19 mouse cellular contexts compared by ENCODE assay signal in genomic region chr16:72778520-72778919, GRCm38 (mm10).
A peak's percentile ranks its signal among the peaks of the same experiment; 100 is the strongest.
DNase-seq lines count a peak whose midpoint lies in the region; ATAC-seq and TF ChIP-seq lines count a peak whose summit lies in the region.
"Had no signal": no experiment of that assay in that cellular context is flagged by ENCODE, and none has a peak within 500 bp of the region (broad histone marks: within the 10 kb centered on the region; RNA-seq: fewer than 3 reads in every experiment).

No protein-coding gene starts in this region.

- H3K4me1 ChIP-seq in midbrain, embryonic 11.5 days (ENCODE audit: control insufficient read depth, insufficient read depth, low read length), result peaks cover 5% of the 10 kb centered on the region
- H3K4me1 ChIP-seq in midbrain, postnatal 0 days (ENCODE audit: insufficient read depth, low read length), result no peaks in the 10 kb centered on the region
- peaks cover 5% of the 10 kb centered on the region; the same call in 1 of the 2 replicates for H3K4me1 ChIP-seq in embryonic facial prominence, embryonic 14.5 days (ENCODE audit: control insufficient read depth, insufficient read depth, low read length)
- peaks cover 7% of the 10 kb centered on the region; the same call in 1 of the 2 replicates for H3K4me1 ChIP-seq in midbrain, embryonic 15.5 days
- H3K4me1 ChIP-seq in forebrain, embryonic 12.5 days, result peaks cover 9% of the 10 kb centered on the region; the same call in 1 of the 2 replicates
- H3K4me1 ChIP-seq: heart, embryonic 10.5 days had no signal

- TF ChIP-seq CTCF in midbrain, postnatal 0 days (IDR thresholded peaks at IDR 0.05), result no peak

- no peak overlapping the region for H3K4me3 ChIP-seq in midbrain, embryonic 11.5 days (ENCODE audit: low read depth, low read length)
- no peak overlapping the region for H3K4me3 ChIP-seq in midbrain, postnatal 0 days (ENCODE audit: low read depth, low read length)
- H3K4me3 ChIP-seq in embryonic facial prominence, embryonic 14.5 days (ENCODE audit: low read depth, low read length), result no peak overlapping the region
- H3K4me3 ChIP-seq in midbrain, embryonic 15.5 days, result no peak overlapping the region
- H3K4me3 ChIP-seq in forebrain, embryonic 12.5 days (replicated peaks), result no peak overlapping the region
- H3K4me3 ChIP-seq: embryonic facial prominence, embryonic 12.5 days; heart, embryonic 10.5 days had no signal

- peak; percentile 57; the same call in 1 of the 2 replicates for ATAC-seq in midbrain, embryonic 11.5 days (ENCODE audit: low FRiP score)
- no peak for ATAC-seq in midbrain, postnatal 0 days (ENCODE audit: low FRiP score)
- peak; percentile 22; the same call in 1 of the 2 replicates for ATAC-seq in embryonic facial prominence, embryonic 14.5 days (ENCODE audit: low read depth)
- peak; percentile 53; the same call in 1 of the 2 replicates for ATAC-seq in midbrain, embryonic 15.5 days (replicated peaks)
- no peak for ATAC-seq in inflammation-experienced regulatory T-cells, adult 6 months
- no peak for ATAC-seq in forebrain, embryonic 12.5 days (ENCODE audit: low FRiP score)

- intact Hi-C loops in heart, postnatal 25 days (cut with DNase I), result no loop called here

- H3K27me3 ChIP-seq in midbrain, embryonic 11.5 days (ENCODE audit: control insufficient read depth, insufficient read depth, low read length), result no peaks in the 10 kb centered on the region
- H3K27me3 ChIP-seq in midbrain, postnatal 0 days (ENCODE audit: insufficient read depth, low read length), result no peaks in the 10 kb centered on the region
- no peaks in the 10 kb centered on the region for H3K27me3 ChIP-seq in embryonic facial prominence, embryonic 14.5 days (replicated peaks; ENCODE audit: control insufficient read depth, insufficient read depth, low read length)
- no peaks in the 10 kb centered on the region for H3K27me3 ChIP-seq in midbrain, embryonic 15.5 days (replicated peaks)
- H3K27me3 ChIP-seq in forebrain, embryonic 12.5 days, result no peaks in the 10 kb centered on the region
- H3K27me3 ChIP-seq: embryonic facial prominence, embryonic 12.5 days had no signal

- H3K4me2 ChIP-seq in midbrain, embryonic 11.5 days, result no peak overlapping the region
- no peak overlapping the region for H3K4me2 ChIP-seq in midbrain, postnatal 0 days (ENCODE audit: low read depth, low read length, poor library complexity, severe bottlenecking)
- H3K4me2 ChIP-seq in embryonic facial prominence, embryonic 14.5 days (ENCODE audit: low read depth, low read length), result no peak overlapping the region
- no peak overlapping the region for H3K4me2 ChIP-seq in midbrain, embryonic 15.5 days
- H3K4me2 ChIP-seq in forebrain, embryonic 12.5 days, result no peak overlapping the region
- H3K4me2 ChIP-seq: embryonic facial prominence, embryonic 12.5 days had no signal

- DNase-seq in midbrain, embryonic 11.5 days (ENCODE audit: low spot score, missing footprints), result no peak
- DNase-seq in midbrain, postnatal 0 days (ENCODE audit: low spot score), result no peak
- peak; percentile 39 for DNase-seq in embryo, embryonic 11 days
- peak; percentile 55 for DNase-seq in embryonic facial prominence, embryonic 14.5 days (ENCODE audit: low spot score)
- DNase-seq in heart, postnatal 25 days (ENCODE audit: low spot score), result no peak
- DNase-seq: adrenal gland, adult 2 months; cerebellum, adult 11 months; cerebellum, postnatal 14 days; kidney, adult 18-20 months; layer of hippocampus, postnatal 36 days; lung, adult 18-20 months; thymus, adult 18-20 months; thymus, postnatal 4 days had no signal

- no peaks in the 10 kb centered on the region for H3K36me3 ChIP-seq in midbrain, embryonic 11.5 days (ENCODE audit: control insufficient read depth, insufficient read depth, low read length)
- H3K36me3 ChIP-seq in midbrain, postnatal 0 days (ENCODE audit: insufficient read depth, low read length), result no peaks in the 10 kb centered on the region
- H3K36me3 ChIP-seq in embryonic facial prominence, embryonic 14.5 days (ENCODE audit: control insufficient read depth, insufficient read depth, low read length), result no peaks in the 10 kb centered on the region
- H3K36me3 ChIP-seq in midbrain, embryonic 15.5 days (replicated peaks), result no peaks in the 10 kb centered on the region
- H3K36me3 ChIP-seq in forebrain, embryonic 12.5 days (replicated peaks), result no peaks in the 10 kb centered on the region
- H3K36me3 ChIP-seq: embryonic facial prominence, embryonic 12.5 days; heart, embryonic 10.5 days had no signal

- H3K27ac ChIP-seq in midbrain, embryonic 11.5 days (ENCODE audit: low read depth, low read length), result no peak overlapping the region
- H3K27ac ChIP-seq in midbrain, postnatal 0 days (ENCODE audit: low read depth, low read length), result no peak overlapping the region
- H3K27ac ChIP-seq in embryonic facial prominence, embryonic 14.5 days (replicated peaks; ENCODE audit: low read depth, low read length), result no peak overlapping the region
- peak overlapping the region; percentile 35; the same call in 1 of the 2 replicates for H3K27ac ChIP-seq in midbrain, embryonic 15.5 days
- no peak overlapping the region for H3K27ac ChIP-seq in forebrain, embryonic 12.5 days
- H3K27ac ChIP-seq: embryonic facial prominence, embryonic 12.5 days; heart, embryonic 10.5 days; kidney, postnatal 0 days had no signal

- H3K9me3 ChIP-seq in midbrain, embryonic 11.5 days (ENCODE audit: control insufficient read depth, low read length), result no peaks in the 10 kb centered on the region
- H3K9me3 ChIP-seq in midbrain, postnatal 0 days (ENCODE audit: low read length), result no peaks in the 10 kb centered on the region
- no peaks in the 10 kb centered on the region for H3K9me3 ChIP-seq in embryonic facial prominence, embryonic 14.5 days (ENCODE audit: control insufficient read depth, low read length)
- no peaks in the 10 kb centered on the region for H3K9me3 ChIP-seq in midbrain, embryonic 15.5 days
- H3K9me3 ChIP-seq in forebrain, embryonic 12.5 days, result no peaks in the 10 kb centered on the region
- H3K9me3 ChIP-seq: embryonic facial prominence, embryonic 12.5 days; heart, embryonic 10.5 days had no signal

- no peak overlapping the region for H3K9ac ChIP-seq in midbrain, embryonic 11.5 days (ENCODE audit: low read length)
- no peak overlapping the region for H3K9ac ChIP-seq in midbrain, postnatal 0 days (replicated peaks; ENCODE audit: low read length, poor library complexity, severe bottlenecking)
- H3K9ac ChIP-seq in embryonic facial prominence, embryonic 14.5 days (ENCODE audit: low read depth, low read length), result no peak overlapping the region
- no peak overlapping the region for H3K9ac ChIP-seq in midbrain, embryonic 15.5 days
- H3K9ac ChIP-seq in forebrain, embryonic 12.5 days, result no peak overlapping the region
- H3K9ac ChIP-seq: embryonic facial prominence, embryonic 12.5 days had no signal

- WGBS in midbrain, embryonic 11.5 days, result 66% methylated on average over 9 of the region's 9 CpGs
- 64% methylated on average over 9 of the region's 9 CpGs for whole genome bisulfite sequencing in midbrain, postnatal 0 days
- 34% methylated on average over 9 of the region's 9 CpGs for WGBS in embryonic facial prominence, embryonic 14.5 days
- WGBS in midbrain, embryonic 15.5 days, result 50% methylated on average over 9 of the region's 9 CpGs
- WGBS in forebrain, embryonic 12.5 days, result 64% methylated on average over 9 of the region's 9 CpGs

Comparison
In these comparisons a context has a peak if more than half of its experiments do, and no peak if none do; other contexts are left out.
1. ATAC-seq: peak in midbrain, embryonic 11.5 days (single experiment), embryonic facial prominence, embryonic 14.5 days (single experiment) and midbrain, embryonic 15.5 days (single experiment); none in midbrain, postnatal 0 days (single experiment), inflammation-experienced regulatory T-cells, adult 6 months (single experiment) and forebrain, embryonic 12.5 days (single experiment).
2. DNase-seq: peak in embryo, embryonic 11 days (single experiment) and embryonic facial prominence, embryonic 14.5 days (single experiment); none in midbrain, embryonic 11.5 days (single experiment), midbrain, postnatal 0 days (single experiment) and heart, postnatal 25 days (single experiment).